Mouse (Mus musculus): ENCODE results near the gene Fev. TPM values are rescaled to one million over a fixed set of nuclear protein-coding genes. Genes with fewer than 3 reads are reported as not detected.

Fev gene
- total and polyA plus RNA-seq, 2 experiments = not detected

- Histone ChIP-seq H3K36me3 (ENCODE audit: control insufficient read depth, insufficient read depth, low read length) (no peaks in the 10 kb centered on the region), H3K27ac (replicated peaks; ENCODE audit: insufficient read depth, low read depth, low read length) (no peak overlapping the region), H3K4me3 (ENCODE audit: insufficient read depth, low read depth, low read length) (no peak overlapping the region), H3K27me3 (ENCODE audit: control insufficient read depth, insufficient read depth, low read length) (peaks cover 22% of the 10 kb centered on the region), H3K4me1 (ENCODE audit: control insufficient read depth, insufficient read depth, low read length) (no peaks in the 10 kb centered on the region), H3K9ac (ENCODE audit: low read depth, low read length) (no peak overlapping the region), H3K79me2 (ENCODE audit: control insufficient read depth, insufficient read depth, low read length) (no peaks in the 10 kb centered on the region)
- DNase-seq (ENCODE audit: extremely low read depth, low read depth, low spot score) = no peak
- TF ChIP-seq CTCF (IDR thresholded peaks at IDR 0.05; ENCODE audit: low read depth, low read length) = no peak
- no peak for TF ChIP-seq POLR2A (IDR thresholded peaks at IDR 0.05; ENCODE audit: extremely low read depth, insufficient read depth, low read length)
- 10% methylated on average over 6 of the region's 6 CpGs for WGBS
These were observed 35.0 kb downstream of the Fev start for GRCm38 (mm10) chr1:74850251-74850650.

- Histone ChIP-seq H3K36me3 (ENCODE audit: control insufficient read depth, insufficient read depth, low read length) (no peaks in the 10 kb centered on the region), H3K4me1 (ENCODE audit: control insufficient read depth, insufficient read depth, low read length) (no peaks in the 10 kb centered on the region), H3K27me3 (ENCODE audit: control insufficient read depth, insufficient read depth, low read length) (peaks cover 10% of the 10 kb centered on the region), H3K79me2 (ENCODE audit: control insufficient read depth, insufficient read depth, low read length) (no peaks in the 10 kb centered on the region), H3K4me3 (ENCODE audit: insufficient read depth, low read depth, low read length) (no peak overlapping the region), H3K9ac (ENCODE audit: low read depth, low read length) (no peak overlapping the region), H3K27ac (replicated peaks; ENCODE audit: insufficient read depth, low read depth, low read length) (no peak overlapping the region)
- 58% methylated on average over 5 of the region's 5 CpGs for WGBS
- DNase-seq (ENCODE audit: extremely low read depth, low read depth, low spot score) = no peak
- no peak for TF ChIP-seq POLR2A (IDR thresholded peaks at IDR 0.05; ENCODE audit: extremely low read depth, insufficient read depth, low read length)
- TF ChIP-seq CTCF (IDR thresholded peaks at IDR 0.05; ENCODE audit: low read depth, low read length) = no peak
These were observed 36.3 kb downstream of the Fev start for GRCm38 (mm10) chr1:74848946-74849345.

DNA sequence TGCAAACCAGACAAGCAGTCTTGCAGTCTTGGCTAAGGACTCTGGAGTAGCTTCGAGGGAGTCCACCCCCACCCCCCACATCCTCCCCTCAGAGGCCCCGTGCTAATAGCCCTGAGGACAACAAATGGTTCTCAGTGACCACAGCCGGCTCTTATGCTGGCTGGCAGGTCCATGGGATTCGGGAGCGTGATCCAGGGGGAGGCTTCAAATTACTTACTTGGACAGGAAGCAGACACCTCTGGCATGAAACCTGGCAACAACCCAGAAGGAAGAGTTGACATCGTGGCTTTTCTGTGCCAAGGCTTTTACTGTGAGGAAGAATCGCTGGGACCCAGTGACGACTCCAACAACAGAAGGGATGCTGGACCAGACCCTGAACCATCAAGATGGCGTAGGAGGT lies 38.9 kb downstream of the Fev start:
- no peaks in the 10 kb centered on the region for H3K36me3 ChIP-seq (ENCODE audit: control insufficient read depth, insufficient read depth, low read length)
- no peaks in the 10 kb centered on the region for H3K79me2 ChIP-seq (ENCODE audit: control insufficient read depth, insufficient read depth, low read length)
- TF ChIP-seq CTCF (IDR thresholded peaks at IDR 0.05; ENCODE audit: low read depth, low read length) = no peak
- no peak for TF ChIP-seq POLR2A (IDR thresholded peaks at IDR 0.05; ENCODE audit: extremely low read depth, insufficient read depth, low read length)
- H3K4me1 ChIP-seq (ENCODE audit: control insufficient read depth, insufficient read depth, low read length) = no peaks in the 10 kb centered on the region
- DNase-seq (ENCODE audit: extremely low read depth, low read depth, low spot score) = no peak
- no peak overlapping the region for H3K4me3 ChIP-seq (ENCODE audit: insufficient read depth, low read depth, low read length)
- H3K27me3 ChIP-seq (ENCODE audit: control insufficient read depth, insufficient read depth, low read length) = peaks cover 7% of the 10 kb centered on the region; the same call in 1 of the 2 replicates
- no peak overlapping the region for H3K27ac ChIP-seq (replicated peaks; ENCODE audit: insufficient read depth, low read depth, low read length)
- no peak overlapping the region for H3K9ac ChIP-seq (ENCODE audit: low read depth, low read length)
- WGBS = 45% methylated on average over 9 of the region's 9 CpGs

GRCm38 (mm10) chr1:74843090-74843489 lies 42.1 kb downstream of the Fev start:
- Histone ChIP-seq H3K4me1 (ENCODE audit: control insufficient read depth, insufficient read depth, low read length) (no peaks in the 10 kb centered on the region), H3K9ac (ENCODE audit: low read depth, low read length) (no peak overlapping the region), H3K36me3 (ENCODE audit: control insufficient read depth, insufficient read depth, low read length) (no peaks in the 10 kb centered on the region), H3K4me3 (ENCODE audit: insufficient read depth, low read depth, low read length) (no peak overlapping the region), H3K79me2 (ENCODE audit: control insufficient read depth, insufficient read depth, low read length) (no peaks in the 10 kb centered on the region), H3K27me3 (ENCODE audit: control insufficient read depth, insufficient read depth, low read length) (peaks cover 2% of the 10 kb centered on the region; the same call in 1 of the 2 replicates), H3K27ac (replicated peaks; ENCODE audit: insufficient read depth, low read depth, low read length) (no peak overlapping the region)
- WGBS = 76% methylated on average over 5 of the region's 5 CpGs
- DNase-seq (ENCODE audit: extremely low read depth, low read depth, low spot score) = no peak
- TF ChIP-seq CTCF (IDR thresholded peaks at IDR 0.05; ENCODE audit: low read depth, low read length) = no peak
- TF ChIP-seq POLR2A (IDR thresholded peaks at IDR 0.05; ENCODE audit: extremely low read depth, insufficient read depth, low read length) = no peak

- WGBS = 82% methylated on average over 3 of the region's 3 CpGs
- Histone ChIP-seq H3K9ac (ENCODE audit: low read depth, low read length) (no peak overlapping the region), H3K79me2 (ENCODE audit: control insufficient read depth, insufficient read depth, low read length) (no peaks in the 10 kb centered on the region), H3K36me3 (ENCODE audit: control insufficient read depth, insufficient read depth, low read length) (no peaks in the 10 kb centered on the region), H3K4me1 (ENCODE audit: control insufficient read depth, insufficient read depth, low read length) (no peaks in the 10 kb centered on the region), H3K27me3 (ENCODE audit: control insufficient read depth, insufficient read depth, low read length) (0 out of 2 replicates have a peak, but pooled peaks cover 2% of the 10 kb centered on the region), H3K27ac (replicated peaks; ENCODE audit: insufficient read depth, low read depth, low read length) (no peak overlapping the region), H3K4me3 (ENCODE audit: insufficient read depth, low read depth, low read length) (no peak overlapping the region)
- TF ChIP-seq POLR2A (IDR thresholded peaks at IDR 0.05; ENCODE audit: extremely low read depth, insufficient read depth, low read length) (no peak), CTCF (IDR thresholded peaks at IDR 0.05; ENCODE audit: low read depth, low read length) (no peak)
- no peak for DNase-seq (ENCODE audit: extremely low read depth, low read depth, low spot score)
These were observed 52.0 kb downstream of the Fev start for GRCm38 (mm10) chr1:74833255-74833654.

Other genes with a start within 250 kb of the Fev start
- gene Ttll4, start 223.7 kb downstream of the Fev start, total RNA-seq (2014; rRNA removed) = 8.6 and 11.1 TPM in 2 replicates
- 4.5 and 9.1 TPM in 2 replicates for gene Ttll4, start 223.7 kb downstream of the Fev start, polyA plus RNA-seq (2012; rRNA removed)
- gene Cyp27a1, start 171.8 kb downstream of the Fev start, total RNA-seq (2014; rRNA removed) = 501 and 607 TPM in 2 replicates
- gene Cyp27a1, start 171.8 kb downstream of the Fev start, polyA plus RNA-seq (2012; rRNA removed) = 223 and 259 TPM in 2 replicates
- 0.07 and 0.28 TPM in 2 replicates for gene Prkag3, start 136.2 kb downstream of the Fev start, total RNA-seq (2014; rRNA removed)
- gene Prkag3, start 136.2 kb downstream of the Fev start, polyA plus RNA-seq (2012; rRNA removed) = 0.02 TPM in 1 of 2 replicates, not detected in the other
- gene Wnt6, start 113.5 kb downstream of the Fev start, total RNA-seq (2014; rRNA removed) = not detected in 2 replicates
- gene Wnt6, start 113.5 kb downstream of the Fev start, polyA plus RNA-seq (2012; rRNA removed) = 0.05 and 0.28 TPM in 2 replicates
- gene Wnt10a, start 93.9 kb downstream of the Fev start, total RNA-seq (2014; rRNA removed) = 1.0 TPM in 1 of 2 replicates, not detected in the other
- not detected in 2 replicates for gene Wnt10a, start 93.9 kb downstream of the Fev start, polyA plus RNA-seq (2012; rRNA removed)
- not detected in 2 replicates for gene Cdk5r2, start 30.5 kb downstream of the Fev start, total RNA-seq (2014; rRNA removed)
- gene Cdk5r2, start 30.5 kb downstream of the Fev start, polyA plus RNA-seq (2012; rRNA removed) = not detected in 2 replicates
- not detected in 2 replicates for gene Cryba2, start 7.7 kb upstream of the Fev start, total RNA-seq (2014; rRNA removed)
- gene Cryba2, start 7.7 kb upstream of the Fev start, polyA plus RNA-seq (2012; rRNA removed) = not detected in 2 replicates
- not detected in 2 replicates for gene Cfap65, start 50.2 kb upstream of the Fev start, total RNA-seq (2014; rRNA removed)
- gene Cfap65, start 50.2 kb upstream of the Fev start, polyA plus RNA-seq (2012; rRNA removed) = not detected in 2 replicates
- 0.55 and 0.87 TPM in 2 replicates for gene Ihh, start 66.3 kb upstream of the Fev start, total RNA-seq (2014; rRNA removed)
- gene Ihh, start 66.3 kb upstream of the Fev start, polyA plus RNA-seq (2012; rRNA removed) = 1.4 and 3.5 TPM in 2 replicates
- 1.1 and 1.9 TPM in 2 replicates for gene Nhej1, start 239.8 kb upstream of the Fev start, total RNA-seq (2014; rRNA removed)
- 1.6 and 2.2 TPM in 2 replicates for gene Nhej1, start 239.8 kb upstream of the Fev start, polyA plus RNA-seq (2012; rRNA removed)
- gene Slc23a3, start 248.5 kb upstream of the Fev start, total RNA-seq (2014; rRNA removed) = 0.20 TPM in 1 of 2 replicates, not detected in the other
- gene Slc23a3, start 248.5 kb upstream of the Fev start, polyA plus RNA-seq (2012; rRNA removed) = 0.10 and 0.15 TPM in 2 replicates